ENCODE assay signal across 8 mouse cellular contexts in the genomic region with DNA sequence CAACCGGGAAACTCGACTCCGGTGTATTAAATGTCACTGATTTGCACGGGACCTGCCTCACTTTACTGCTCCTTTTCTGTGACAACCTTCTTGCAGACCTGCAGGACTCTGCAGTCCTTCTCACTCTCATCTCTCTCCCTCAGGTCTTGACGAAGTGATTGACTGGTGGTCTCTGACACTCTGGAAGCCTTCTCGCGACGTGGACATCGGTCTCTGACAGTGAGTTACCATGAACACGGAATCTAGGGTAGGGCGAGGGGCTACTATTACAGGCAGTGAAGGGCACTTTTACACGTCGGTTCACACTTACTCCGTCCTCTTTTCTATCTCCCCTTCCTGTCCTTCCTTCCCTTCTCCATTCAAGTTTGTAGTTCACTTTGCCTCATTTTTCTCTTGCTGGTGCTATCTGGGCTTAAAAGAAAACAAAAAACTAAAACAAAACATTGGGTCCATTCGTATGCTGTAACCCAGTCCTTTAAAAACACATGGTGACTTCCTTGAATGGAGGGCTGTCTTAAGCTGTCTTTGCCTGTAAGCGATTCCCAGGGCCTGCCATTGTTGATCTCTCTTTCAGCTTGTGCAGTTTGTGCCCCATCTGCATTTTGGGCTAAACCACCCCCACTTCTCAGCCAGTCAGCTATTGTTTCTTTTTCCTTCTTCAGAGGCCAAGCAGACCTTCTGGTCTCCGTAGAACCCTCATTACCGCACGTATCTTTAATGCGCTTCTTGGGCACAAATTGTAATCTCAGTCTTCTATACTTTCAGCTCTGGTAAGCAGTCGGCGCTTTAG. TPM values are rescaled to one million over a fixed set of nuclear protein-coding genes. Genes with fewer than 3 reads are reported as not detected.
DNase-seq lines count a peak whose midpoint lies in the region; ATAC-seq lines count a peak whose summit lies in the region.

No protein-coding gene starts in this region.

- H3K4me1 ChIP-seq in embryonic facial prominence, embryonic 11.5 days (ENCODE audit: control insufficient read depth, insufficient read depth, low read length): peaks cover 11% of the 10 kb centered on the region
- peaks cover 18% of the 10 kb centered on the region; the same call in 1 of the 2 replicates for H3K4me1 ChIP-seq in intestine, embryonic 15.5 days (replicated peaks)
- peaks cover 21% of the 10 kb centered on the region for H3K4me1 ChIP-seq in neural tube, embryonic 12.5 days

- H3K4me3 ChIP-seq in embryonic facial prominence, embryonic 11.5 days (ENCODE audit: low read depth, low read length): peak overlapping the region; percentile 32
- H3K4me3 ChIP-seq in intestine, embryonic 15.5 days (replicated peaks): peak overlapping the region; percentile 41
- peak overlapping the region; percentile 39 for H3K4me3 ChIP-seq in neural tube, embryonic 12.5 days

- H3K36me3 ChIP-seq in embryonic facial prominence, embryonic 11.5 days (replicated peaks; ENCODE audit: control insufficient read depth, insufficient read depth, low read depth, low read length): no peaks in the 10 kb centered on the region
- H3K36me3 ChIP-seq in intestine, embryonic 15.5 days: no peaks in the 10 kb centered on the region
- no peaks in the 10 kb centered on the region for H3K36me3 ChIP-seq in neural tube, embryonic 12.5 days

- DNase-seq in kidney, adult 9 months: peak; percentile 15
- no peak for DNase-seq in kidney, postnatal 36 days
- peak; percentile 27 for DNase-seq in embryonic facial prominence, embryonic 11.5 days (ENCODE audit: low spot score)
- no peak for DNase-seq in layer of hippocampus, postnatal 36 days
- DNase-seq in adrenal gland, adult 18-20 months (ENCODE audit: low spot score in 2 of 2): no peak
- no peak for DNase-seq in adrenal gland, adult (ENCODE audit: inconsistent age in 2 of 2, low spot score in 1 of 2)

- H3K4me2 ChIP-seq in embryonic facial prominence, embryonic 11.5 days (ENCODE audit: low read depth, low read length): peak overlapping the region; percentile 84
- H3K4me2 ChIP-seq in intestine, embryonic 15.5 days (replicated peaks): peak overlapping the region; percentile 96
- peak overlapping the region; percentile 94 for H3K4me2 ChIP-seq in neural tube, embryonic 12.5 days (replicated peaks)

- no peak overlapping the region for H3K9ac ChIP-seq in embryonic facial prominence, embryonic 11.5 days (replicated peaks; ENCODE audit: low read length)
- no peak overlapping the region for H3K9ac ChIP-seq in intestine, embryonic 15.5 days
- H3K9ac ChIP-seq in neural tube, embryonic 12.5 days: no peak overlapping the region

- no peak overlapping the region for H3K27ac ChIP-seq in embryonic facial prominence, embryonic 11.5 days (replicated peaks; ENCODE audit: low read depth, low read length)
- H3K27ac ChIP-seq in intestine, embryonic 15.5 days: no peak overlapping the region
- H3K27ac ChIP-seq in neural tube, embryonic 12.5 days: no peak overlapping the region

- no peak for ATAC-seq in embryonic facial prominence, embryonic 11.5 days (replicated peaks; ENCODE audit: insufficient number of reproducible peaks, low FRiP score, low TSS enrichment, low read depth)
- no peak for ATAC-seq in intestine, embryonic 15.5 days
- no peak for ATAC-seq in neural tube, embryonic 12.5 days (ENCODE audit: low FRiP score, low read depth)

- 4% methylated on average over 22 of the region's 22 CpGs for WGBS in embryonic facial prominence, embryonic 11.5 days
- WGBS in intestine, embryonic 15.5 days: 16% methylated on average over 22 of the region's 22 CpGs
- WGBS in neural tube, embryonic 12.5 days: 3% methylated on average over 22 of the region's 22 CpGs

- peaks cover 24% of the 10 kb centered on the region for H3K27me3 ChIP-seq in embryonic facial prominence, embryonic 11.5 days (ENCODE audit: control insufficient read depth, insufficient read depth, low read length)
- peaks cover 27% of the 10 kb centered on the region for H3K27me3 ChIP-seq in intestine, embryonic 15.5 days (replicated peaks)
- peaks cover 45% of the 10 kb centered on the region for H3K27me3 ChIP-seq in neural tube, embryonic 12.5 days (replicated peaks)

- no peaks in the 10 kb centered on the region for H3K9me3 ChIP-seq in embryonic facial prominence, embryonic 11.5 days (replicated peaks; ENCODE audit: control insufficient read depth, low read length)
- no peaks in the 10 kb centered on the region for H3K9me3 ChIP-seq in intestine, embryonic 15.5 days
- no peaks in the 10 kb centered on the region for H3K9me3 ChIP-seq in neural tube, embryonic 12.5 days

RNA-seq across cellular contexts. Expression of a gene that starts 1.5 kb away (rescaled TPM):
- 4.2 and 5.4 TPM in 2 replicates for polyA plus RNA-seq in embryonic facial prominence, embryonic 11.5 days (2014; fragmentation: Nextera tagmentation; extraction: Ambion mirVana)
- 5.4 and 6.6 TPM in 2 replicates for polyA plus RNA-seq in intestine, embryonic 15.5 days (2015; fragmentation: Nextera tagmentation; extraction: Ambion mirVana)
- 4.2 and 4.8 TPM in 2 replicates for polyA plus RNA-seq in neural tube, embryonic 12.5 days (2016; fragmentation: Nextera tagmentation; extraction: Ambion mirVana)
- total RNA-seq in layer of hippocampus, postnatal 36 days (2021): 1 to 10 TPM; 1.8 to 2.9 TPM
- total RNA-seq in adrenal gland, adult 18-20 months (2021): 10 to 100 TPM; 11.0 to 12.2 TPM

Comparison
In these comparisons a context has a peak if more than half of its experiments do, and no peak if none do; other contexts are left out.
1. DNase-seq: peak in kidney, adult 9 months (single experiment) and embryonic facial prominence, embryonic 11.5 days (single experiment); none in kidney, postnatal 36 days (0 of 2), layer of hippocampus, postnatal 36 days (0 of 2), adrenal gland, adult 18-20 months (0 of 2) and adrenal gland, adult (0 of 2).
2. Peak in every context shown above with its lines, with median percentiles within 50 percentile points of each other: H3K4me2 ChIP-seq and H3K4me3 ChIP-seq.